Mouse (Mus musculus): ENCODE measurements around the gene Gjd2.

DNA sequence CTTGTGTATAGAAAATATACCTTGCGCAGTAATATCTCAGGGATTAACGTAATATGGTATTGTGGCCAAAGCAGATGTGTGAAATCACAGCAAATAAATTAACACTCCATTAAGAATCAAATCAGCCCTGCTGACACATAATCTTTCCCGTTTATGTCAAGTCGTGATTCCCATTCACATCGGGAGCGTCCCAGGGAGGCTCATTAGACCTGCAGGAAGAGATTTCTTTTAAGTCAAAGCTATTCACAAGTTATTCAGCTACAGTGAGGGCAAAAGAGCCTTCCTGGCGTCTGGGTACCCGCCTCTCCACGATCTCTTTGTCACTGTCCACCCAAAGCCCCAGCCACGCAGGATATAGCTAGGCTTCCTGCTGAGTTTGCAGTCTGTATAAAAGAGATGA, 4.7 kb upstream of the Gjd2 start:
- TF ChIP-seq GATA1 (IDR thresholded peaks at IDR 0.05; ENCODE audit: borderline replicate concordance, low read length) (no peak), FLI1 (IDR thresholded peaks at IDR 0.05; ENCODE audit: low read length) (no peak)

All from megakaryocyte, embryonic 14.5 days (primary cell).